Mouse (Mus musculus): ENCODE data around the gene Bcl9l.
A peak's percentile ranks its signal among the peaks of the same experiment; 100 is the strongest.

- TF ChIP-seq POLR2A (IDR thresholded peaks at IDR 0.05; ENCODE audit: low read depth, low read length) (no peak), CTCF (IDR thresholded peaks at IDR 0.05; ENCODE audit: extremely low read depth, insufficient read depth, insufficient read length, insufficient replicate concordance) (peak; percentile 19; the same call in 1 of the 2 replicates)
These were observed 23.3 kb downstream of the Bcl9l start for GRCm38 (mm10) chr9:44505824-44506467.

Measured in spleen, adult 2 months (tissue).